Mouse (Mus musculus) liver, embryonic 14.5 days (tissue): ENCODE measurements around the gene Pycard.

Experiments
- CTCF ChIP-seq: IDR thresholded peaks from 2 replicates; pipeline ENCODE4 v1.5.1; 2016; ENCODE audit warnings: antibody characterized with exemption, low read depth, control low read depth
- EP300 ChIP-seq: IDR thresholded peaks from 2 replicates; pipeline ENCODE4 v1.6.1; 2016; ENCODE audit warnings: antibody characterized with exemption, low read depth

DNA sequence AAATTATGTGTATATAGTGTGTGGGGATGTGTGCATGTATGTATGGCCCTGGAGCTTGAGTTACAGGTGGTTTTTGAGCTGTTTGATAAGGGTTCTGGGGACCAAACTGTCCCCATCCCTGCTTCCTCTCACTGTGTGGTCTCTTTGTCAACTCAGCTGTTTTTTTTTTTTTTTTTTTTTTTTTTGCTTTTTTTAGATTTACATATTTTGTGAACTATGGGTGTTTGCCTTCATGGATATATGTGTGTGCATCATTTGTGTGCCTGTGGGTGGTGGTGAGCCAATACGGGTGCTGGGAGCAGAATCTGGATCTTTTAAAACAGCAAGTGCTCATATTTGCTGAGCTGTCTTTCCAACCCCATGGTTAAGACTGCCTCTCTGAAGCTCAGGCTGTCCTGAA lies 4.8 kb downstream of the Pycard start:
- no peak for TF ChIP-seq EP300
- TF ChIP-seq CTCF, result no peak
